Mouse (Mus musculus) kidney, adult 8-10 months (tissue): Measurements from ENCODE around the gene Tmem259.

Experiments
- DNase-seq, 2 experiments: peaks; one replicate each; pipeline ENCODE4 v3.0.0; 2022

Gene Tmem259

DNA sequence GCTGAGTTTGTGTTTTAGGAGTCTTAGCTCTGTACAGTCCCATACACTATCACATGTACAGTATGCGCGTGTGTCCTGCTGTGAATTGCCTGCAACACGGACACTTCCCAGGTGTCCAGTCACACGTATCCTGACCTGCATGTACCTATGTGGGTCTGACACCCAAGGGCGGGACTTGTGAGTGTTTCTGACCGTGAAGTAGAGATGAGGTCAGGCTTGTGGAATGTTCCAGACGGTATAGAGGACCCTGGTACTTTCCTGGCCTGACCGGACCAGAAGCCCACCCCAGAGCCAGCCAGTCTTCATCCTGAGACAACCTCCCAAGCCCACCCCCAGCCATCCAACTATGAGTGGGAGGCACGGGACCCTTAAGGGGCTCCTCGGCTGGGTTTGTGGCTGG lies 31.5 kb upstream of the Tmem259 start:
- DNase-seq, result no peak

DNA sequence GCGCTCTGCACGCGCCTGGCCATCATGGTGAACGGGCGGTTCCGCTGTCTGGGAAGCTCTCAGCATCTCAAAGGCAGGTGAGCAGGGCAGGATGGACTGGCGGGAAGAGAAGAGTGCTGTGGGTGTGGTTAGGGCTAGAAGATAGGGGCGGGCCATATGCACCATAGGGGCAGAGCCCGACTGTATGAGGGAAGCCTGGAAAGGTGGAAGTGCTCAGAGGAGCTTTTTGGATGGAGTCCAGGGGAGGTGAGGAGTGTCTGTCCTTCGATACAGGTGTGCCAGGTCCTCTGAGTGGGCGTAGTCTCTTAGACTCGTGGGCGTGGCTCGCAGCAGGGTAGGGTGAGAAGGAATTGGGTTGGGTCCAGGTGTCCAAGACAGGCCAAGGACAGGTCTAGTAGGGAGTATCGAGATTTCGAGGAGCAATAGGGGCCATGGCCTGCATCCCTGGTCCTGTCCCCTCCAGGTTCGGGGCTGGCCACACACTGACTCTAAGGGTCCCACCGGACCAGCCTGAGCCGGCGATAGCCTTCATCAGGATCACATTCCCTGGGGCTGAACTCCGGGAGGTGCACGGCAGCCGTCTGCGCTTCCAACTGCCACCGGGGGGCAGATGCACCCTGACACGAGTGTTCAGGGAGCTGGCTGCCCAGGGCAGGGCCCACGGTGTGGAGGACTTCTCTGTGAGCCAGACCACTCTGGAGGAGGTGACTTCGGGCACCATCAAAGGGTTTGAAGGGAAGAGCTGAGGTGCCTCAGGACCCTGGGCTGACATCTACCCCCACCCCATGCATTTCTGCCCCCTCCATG lies 30.6 kb upstream of the Tmem259 start:
- no peak for DNase-seq

GRCm38 (mm10) chr10:80013609-80014008 lies 29.5 kb upstream of the Tmem259 start:
- DNase-seq, result no peak

DNA sequence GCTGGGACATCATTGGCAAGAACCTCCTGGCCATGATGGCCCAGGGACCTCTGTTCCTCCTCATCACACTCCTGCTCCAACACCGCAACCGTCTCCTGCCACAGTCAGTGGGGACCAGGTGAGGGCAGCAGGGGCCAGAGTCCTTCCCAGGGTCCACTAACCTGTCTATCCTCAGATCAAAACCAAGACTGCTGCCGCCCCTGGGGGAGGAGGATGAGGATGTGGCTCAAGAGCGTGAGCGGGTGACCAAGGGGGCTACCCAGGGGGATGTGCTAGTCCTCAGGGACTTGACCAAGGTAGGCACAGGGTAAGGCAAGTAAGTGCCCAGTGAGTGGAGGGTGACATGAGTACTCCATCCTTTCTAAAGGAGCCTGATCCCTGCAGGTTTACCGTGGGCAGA lies 27.6 kb upstream of the Tmem259 start:
- no peak for DNase-seq

- DNase-seq, result no peak
Observed at GRCm38 (mm10) chr10:80004233-80004705, 20.1 kb upstream of the Tmem259 start.

DNA sequence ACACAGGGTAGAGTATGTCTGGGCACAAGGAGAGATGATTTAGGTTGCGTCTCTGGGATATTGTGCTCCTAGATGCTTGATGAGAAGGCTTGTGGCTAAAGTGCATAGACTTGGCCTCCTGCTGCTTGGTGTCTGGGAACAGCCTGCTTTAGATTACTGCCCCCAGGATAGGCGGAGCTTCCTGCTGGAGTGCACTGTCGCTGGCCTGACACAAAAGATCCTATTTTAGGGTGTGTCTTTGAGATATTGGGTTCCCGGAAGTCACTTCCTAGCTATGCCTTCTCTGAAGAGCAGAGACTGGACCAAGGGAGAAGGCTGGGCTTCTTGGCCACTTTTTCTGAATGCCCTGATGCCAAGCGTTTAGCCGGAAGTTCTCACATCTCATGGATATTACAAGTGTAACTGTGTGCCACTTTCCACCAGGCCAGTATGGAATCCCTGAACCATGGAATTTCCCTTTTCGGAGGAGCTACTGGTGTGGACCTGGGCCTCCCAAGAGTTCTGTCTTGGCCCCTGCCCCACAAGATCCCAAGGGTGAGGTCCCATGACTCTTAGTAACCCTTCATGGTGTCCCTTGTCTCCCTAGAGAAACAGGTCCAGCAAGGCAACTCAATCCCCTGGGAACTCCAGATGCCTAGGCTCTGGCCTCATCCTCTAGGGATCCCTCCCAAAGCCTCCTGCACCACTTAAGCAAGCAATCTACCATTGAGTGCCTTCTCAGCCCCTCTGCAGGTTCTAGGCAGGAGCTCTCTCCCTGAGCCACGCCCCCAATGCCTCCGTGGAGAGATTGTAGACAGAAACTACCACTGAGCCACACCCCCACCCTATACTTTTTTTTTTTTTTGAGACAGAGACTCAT lies 19.5 kb upstream of the Tmem259 start:
- no peak for DNase-seq

- no peak for DNase-seq
Observed at GRCm38 (mm10) chr10:80002829-80003228, 18.7 kb upstream of the Tmem259 start.

DNA sequence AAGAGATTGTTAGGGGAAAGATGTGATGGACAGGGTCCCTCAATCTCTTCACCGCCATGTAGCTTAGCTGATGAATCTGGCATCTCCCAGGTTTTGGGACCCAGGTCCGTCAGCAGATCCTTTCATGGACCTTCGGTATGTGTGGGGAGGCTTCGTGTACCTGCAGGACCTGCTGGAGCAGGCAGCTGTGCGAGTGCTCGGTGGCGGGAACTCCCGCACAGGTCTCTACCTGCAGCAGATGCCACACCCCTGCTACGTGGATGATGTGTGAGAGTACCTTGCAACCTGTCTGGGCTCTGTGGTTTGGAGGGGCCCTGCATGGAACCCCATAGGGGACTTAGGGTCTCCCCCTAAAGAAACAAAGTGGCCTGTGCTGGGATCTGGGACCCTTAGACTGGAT lies 17.8 kb upstream of the Tmem259 start:
- DNase-seq, result no peak

DNA sequence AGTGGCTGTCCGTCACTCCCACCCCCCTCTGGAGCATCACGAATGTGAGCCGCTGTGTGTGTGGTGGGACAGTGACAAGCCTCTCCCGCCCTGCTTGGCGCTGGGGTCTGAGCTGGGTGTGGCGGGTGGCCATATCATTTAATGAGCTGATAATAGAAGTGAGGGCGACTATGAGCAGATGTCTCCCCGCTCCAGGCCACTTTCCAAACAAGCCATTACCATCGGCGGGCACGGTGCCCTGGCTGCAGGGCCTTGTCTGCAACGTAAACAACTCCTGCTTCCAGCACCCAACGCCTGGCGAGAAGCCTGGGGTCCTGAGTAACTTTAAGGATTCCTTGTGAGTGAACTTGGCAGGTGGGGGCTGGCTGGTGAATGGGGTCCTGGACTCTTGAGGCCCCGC lies 13.7 kb upstream of the Tmem259 start:
- DNase-seq, result no peak

DNA sequence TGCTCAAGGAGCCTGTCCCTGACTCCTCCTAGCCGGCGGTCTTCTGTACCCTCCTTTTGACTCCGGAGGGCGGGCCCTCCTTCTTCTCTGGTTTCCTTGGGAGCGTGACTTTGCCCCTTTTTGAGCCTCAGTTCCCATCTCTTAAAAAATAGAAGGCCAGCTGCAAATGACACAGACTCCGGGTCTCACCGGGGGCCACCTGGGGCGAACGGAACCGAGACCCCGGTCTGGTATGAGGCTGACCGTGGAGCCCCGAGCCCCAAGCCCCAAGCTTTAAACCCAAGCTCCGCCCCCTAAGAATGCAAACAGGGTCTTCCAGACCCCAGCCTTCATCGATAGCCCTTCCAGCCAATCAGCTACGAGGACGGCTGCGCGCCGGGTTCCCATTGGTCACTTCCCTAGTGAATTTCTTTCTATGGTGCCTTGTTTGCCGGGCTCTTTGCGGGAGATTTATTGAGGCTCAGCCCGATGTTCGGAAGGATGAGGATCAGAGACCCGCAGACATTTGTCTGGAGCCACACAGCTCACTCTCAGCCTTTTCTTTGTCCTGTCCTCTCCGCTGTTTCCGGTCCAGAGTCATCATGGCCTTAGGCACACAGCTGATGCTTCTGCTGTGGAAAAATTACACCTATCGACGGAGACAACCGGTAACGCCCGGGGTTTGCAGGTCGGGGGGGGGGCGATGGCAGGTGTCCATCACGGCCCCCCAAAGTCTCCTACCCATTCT lies 13.1 kb upstream of the Tmem259 start:
- DNase-seq, result peak in 1 of 2 experiments; percentile 52

DNA sequence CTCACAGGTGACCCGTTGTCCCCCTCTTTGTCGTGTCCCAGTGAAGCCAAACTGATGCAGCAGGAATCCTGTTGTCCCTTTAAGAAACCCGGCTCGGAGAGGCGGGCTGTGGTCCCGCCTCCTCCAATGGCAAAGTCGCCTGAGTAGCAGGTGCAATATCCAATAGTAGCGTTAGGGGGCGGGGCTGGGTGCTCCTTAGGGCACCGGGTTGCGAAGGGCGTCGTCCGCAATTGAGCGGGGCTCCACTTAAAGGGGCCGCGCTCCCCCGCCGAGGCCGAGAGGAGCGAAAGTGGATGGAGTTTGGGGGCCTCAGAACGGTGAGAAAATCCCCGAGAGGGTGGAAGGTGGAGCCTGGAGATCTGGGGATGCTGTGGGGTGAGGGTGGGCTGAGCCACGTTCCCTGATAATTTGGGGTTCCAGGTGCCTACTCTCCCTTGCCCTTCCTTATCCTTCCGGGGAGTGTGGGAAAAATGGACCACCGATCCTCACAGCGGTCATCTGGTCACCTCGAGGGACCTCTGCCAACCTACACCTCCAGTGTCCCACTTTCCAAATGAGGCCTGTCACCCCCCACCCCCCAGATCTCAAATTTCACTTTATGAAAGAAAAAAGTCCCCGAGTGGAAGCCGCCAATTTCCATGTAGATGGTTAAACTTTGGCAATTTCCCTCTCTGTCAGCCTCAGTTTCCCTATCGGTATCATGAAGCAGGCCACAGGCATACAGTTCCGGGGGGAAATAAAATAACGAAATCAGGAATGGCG lies 12.3 kb upstream of the Tmem259 start, which contains the start of gene Abca7:
Gene Abca7 (plus strand): TSS at position 223 of the 762 bp plus-strand sequence.
- DNase-seq, result peak; percentile 93 to 97

DNA sequence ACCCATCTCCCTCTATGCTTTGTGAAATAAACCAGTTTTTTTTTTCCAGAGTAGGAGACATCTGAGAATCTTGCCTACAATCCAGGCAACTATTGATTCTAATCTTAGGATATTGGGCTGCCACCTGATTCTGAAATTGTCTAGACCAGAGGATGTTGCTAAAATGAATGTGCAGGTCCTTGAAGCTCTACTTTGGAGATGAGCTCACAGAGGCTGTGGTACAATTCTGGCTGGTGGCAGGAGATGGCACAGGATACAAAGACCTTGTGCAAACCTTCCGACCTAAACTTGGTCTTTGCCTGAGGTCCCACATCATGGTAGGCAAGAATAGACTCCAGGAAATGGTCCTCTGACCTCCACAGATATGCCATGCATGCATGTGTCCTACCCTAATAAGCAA lies 11.5 kb upstream of the Tmem259 start:
- DNase-seq, result no peak

DNA sequence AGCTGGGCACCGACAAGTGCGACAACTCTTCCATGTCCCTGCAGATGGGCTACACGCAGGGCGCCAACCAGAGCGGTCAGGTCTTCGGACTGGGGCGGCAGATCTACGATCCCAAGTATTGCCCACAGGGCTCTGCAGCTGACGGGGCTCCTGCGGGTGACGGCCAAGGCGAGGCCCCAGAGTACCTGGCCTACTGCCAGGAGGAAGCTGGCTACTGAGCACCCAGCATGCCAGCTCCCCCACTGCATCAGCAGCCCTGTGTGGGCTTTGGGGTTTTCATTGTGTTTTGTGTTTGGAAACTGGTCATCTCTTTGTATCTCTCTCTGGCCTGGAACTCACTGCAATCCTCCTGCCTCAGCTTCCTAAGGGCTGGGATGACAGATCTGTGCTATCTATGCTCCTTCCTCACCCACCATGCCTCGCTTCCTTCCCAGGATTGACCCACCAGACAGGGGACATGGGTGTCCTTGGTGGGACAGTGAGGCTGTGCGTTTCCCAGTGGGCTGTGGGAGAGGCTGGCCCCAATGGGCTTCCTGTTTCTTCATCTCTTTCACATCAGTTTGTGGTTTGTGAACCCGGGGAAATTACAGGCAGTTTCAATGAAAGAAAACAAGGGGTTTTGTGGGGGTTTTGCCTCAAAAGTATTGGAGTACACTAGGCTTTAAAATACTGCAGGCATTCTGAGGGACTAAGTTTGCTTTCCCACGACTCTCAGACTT lies 10.4 kb upstream of the Tmem259 start:
- DNase-seq, result no peak

DNA sequence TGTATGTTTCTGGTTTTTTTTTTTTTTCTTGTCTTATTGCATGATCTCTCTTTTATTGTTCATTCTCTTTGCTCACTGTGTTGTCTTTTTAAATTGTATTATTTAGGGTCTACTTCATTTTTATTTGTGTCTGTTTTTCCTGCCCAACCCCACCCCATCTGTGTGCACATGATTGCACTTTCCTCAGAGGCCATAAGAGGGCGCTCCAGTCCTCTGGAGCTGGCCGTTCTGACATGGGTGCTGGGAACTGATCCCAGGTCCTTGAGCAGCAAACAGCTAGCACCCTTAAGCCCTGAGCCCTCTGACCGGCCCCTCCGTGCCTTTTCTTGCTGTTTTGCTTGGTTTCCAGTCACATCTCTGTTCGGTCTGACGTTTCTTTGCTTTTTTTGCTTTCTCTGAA lies 7.4 kb upstream of the Tmem259 start:
- DNase-seq, result no peak

DNA sequence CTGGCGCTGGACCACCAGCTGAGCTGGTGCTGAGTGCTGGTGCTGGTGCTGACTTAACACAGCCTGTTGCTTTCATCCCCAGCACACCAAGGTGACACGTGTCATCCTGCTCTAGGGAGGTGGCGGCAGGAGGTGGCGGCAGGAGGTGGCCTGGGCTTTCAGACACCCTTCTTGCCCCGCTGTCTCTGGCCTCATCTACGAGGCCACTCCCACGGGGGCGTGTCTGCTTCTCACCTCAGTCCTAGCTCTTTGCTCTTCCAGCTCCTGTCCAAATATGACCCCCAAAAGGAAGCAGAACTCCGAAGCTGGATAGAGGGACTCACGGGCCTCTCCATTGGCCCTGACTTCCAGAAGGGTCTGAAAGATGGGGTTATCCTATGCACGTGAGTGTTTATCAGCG lies 7.0 kb upstream of the Tmem259 start:
- DNase-seq, result no peak

- no peak for DNase-seq
Observed at GRCm38 (mm10) chr10:79989870-79990269, 5.7 kb upstream of the Tmem259 start.

- DNase-seq, result no peak
Observed at GRCm38 (mm10) chr10:79989272-79989786, 5.2 kb upstream of the Tmem259 start.

- peak; percentile 48 to 57 for DNase-seq
Observed at GRCm38 (mm10) chr10:79988506-79989271, 4.6 kb upstream of the Tmem259 start, which contains the start of gene Cnn2. Gene Cnn2, plus strand, starts transcription at chr10:79988584.

- DNase-seq, result no peak
Observed at GRCm38 (mm10) chr10:79987771-79988505, 3.8 kb upstream of the Tmem259 start.

- peak; percentile 75 to 89 for DNase-seq
Observed at GRCm38 (mm10) chr10:79986963-79987362, 2.8 kb upstream of the Tmem259 start.
